Mouse (Mus musculus): ENCODE measurements around the gene Ephb1.

Gene Ephb1

GRCm38 (mm10) chr9:102139181-102139580, 215.3 kb downstream of the Ephb1 start:
- DNase-seq, result peak; percentile 29

GRCm38 (mm10) chr9:102138671-102139070, 215.8 kb downstream of the Ephb1 start:
- peak; percentile 19 for DNase-seq

- DNase-seq, result peak; percentile 23
Observed at GRCm38 (mm10) chr9:102138187-102138586, 216.3 kb downstream of the Ephb1 start.

GRCm38 (mm10) chr9:102130506-102130905, 224.0 kb downstream of the Ephb1 start:
- DNase-seq, result no peak

GRCm38 (mm10) chr9:102126510-102126909, 228.0 kb downstream of the Ephb1 start:
- DNase-seq, result peak; percentile 83

GRCm38 (mm10) chr9:102122880-102123453, 231.5 kb downstream of the Ephb1 start:
- DNase-seq, result peak; percentile 61

GRCm38 (mm10) chr9:102119422-102119821, 235.1 kb downstream of the Ephb1 start:
- peak; percentile 34 for DNase-seq

- DNase-seq, result peak; percentile 87
Observed at GRCm38 (mm10) chr9:102115326-102115725, 239.2 kb downstream of the Ephb1 start.

GRCm38 (mm10) chr9:102111471-102111870, 243.0 kb downstream of the Ephb1 start:
- DNase-seq, result peak; percentile 48

GRCm38 (mm10) chr9:102107978-102108377, 246.5 kb downstream of the Ephb1 start:
- no peak for DNase-seq

GRCm38 (mm10) chr9:102107213-102107612, 247.3 kb downstream of the Ephb1 start:
- no peak for DNase-seq

- no peak for DNase-seq
Observed at GRCm38 (mm10) chr9:102096825-102097224, 257.7 kb downstream of the Ephb1 start.

- no peak for DNase-seq
Observed at GRCm38 (mm10) chr9:102088598-102088997, 265.9 kb downstream of the Ephb1 start.

- peak; percentile 83 for DNase-seq
Observed at GRCm38 (mm10) chr9:102086053-102086706, 268.3 kb downstream of the Ephb1 start.

GRCm38 (mm10) chr9:102085477-102085876, 269.0 kb downstream of the Ephb1 start:
- DNase-seq, result peak; percentile 73

- DNase-seq, result peak; percentile 82
Observed at GRCm38 (mm10) chr9:102080934-102081333, 273.6 kb downstream of the Ephb1 start.

- peak; percentile 80 for DNase-seq
Observed at GRCm38 (mm10) chr9:102079151-102079550, 275.3 kb downstream of the Ephb1 start.

GRCm38 (mm10) chr9:102078238-102078637, 276.3 kb downstream of the Ephb1 start:
- DNase-seq, result no peak

GRCm38 (mm10) chr9:102075539-102075938, 279.0 kb downstream of the Ephb1 start:
- DNase-seq, result peak; percentile 83

- DNase-seq, result peak; percentile 70
Observed at GRCm38 (mm10) chr9:102073404-102073803, 281.1 kb downstream of the Ephb1 start.

- peak; percentile 92 for DNase-seq
Observed at GRCm38 (mm10) chr9:102069151-102069882, 285.2 kb downstream of the Ephb1 start.

GRCm38 (mm10) chr9:102066601-102067000, 287.9 kb downstream of the Ephb1 start:
- DNase-seq, result peak; percentile 80

- DNase-seq, result no peak
Observed at GRCm38 (mm10) chr9:102045886-102046285, 308.6 kb downstream of the Ephb1 start.

Measured in heart, adult 11 months (tissue).